Mouse (Mus musculus) heart, embryonic 16.5 days (tissue): ENCODE measurements around the gene Agrp. TPM values are rescaled to one million over a fixed set of nuclear protein-coding genes. Genes with fewer than 3 reads are reported as not detected.

Experiments used
- ATAC-seq: fragments of 200-750 bp; cut with Nextera tagmentation; replicated peaks from 2 replicates; pipeline ENCODE4 v1.8.0; 2017; ENCODE audit warnings: moderate number of reproducible peaks; ENCODE audit not compliant: insufficient read depth, low FRiP score; ENCODE audit errors: extremely low read depth
- H3K27ac ChIP-seq: fragments of 300-500 bp; sonication (generic); 2 replicates; pipeline ENCODE4 v1.5.1; 2014; ENCODE audit warnings: mild to moderate bottlenecking, low read length, control low read depth, moderate library complexity
- H3K27me3 ChIP-seq: fragments of 300-500 bp; sonication (generic); 2 replicates; pipeline ENCODE4 v1.6.1; 2014; ENCODE audit warnings: low read length, mixed read lengths; ENCODE audit not compliant: control insufficient read depth, insufficient read depth
- H3K36me3 ChIP-seq: fragments of 300-500 bp; sonication (generic); 2 replicates; pipeline ENCODE4 v1.6.1; 2014; ENCODE audit not compliant: control insufficient read depth, insufficient read depth
- H3K4me1 ChIP-seq: fragments of 300-500 bp; sonication (generic); 2 replicates; pipeline ENCODE4 v1.6.1; 2014; ENCODE audit warnings: low read length, mixed read lengths; ENCODE audit not compliant: control insufficient read depth, insufficient read depth
- H3K4me2 ChIP-seq: fragments of 300-500 bp; sonication (generic); 2 replicates; pipeline ENCODE4 v1.6.1; 2014; ENCODE audit warnings: low read depth, mild to moderate bottlenecking, control low read depth, low read length
- H3K4me3 ChIP-seq: fragments of 300-500 bp; sonication (generic); 2 replicates; pipeline ENCODE4 v1.5.1; 2014; ENCODE audit warnings: mild to moderate bottlenecking, control low read depth, low read length
- H3K9ac ChIP-seq: fragments of 300-500 bp; sonication (generic); 2 replicates; pipeline ENCODE4 v1.6.1; 2014; ENCODE audit warnings: low read length, control low read depth
- H3K9me3 ChIP-seq: fragments of 300-500 bp; sonication (generic); replicated peaks from 2 replicates; pipeline ENCODE4 v1.6.1; 2016; ENCODE audit warnings: low read length; ENCODE audit not compliant: control insufficient read depth
- WGBS: fragments of 180-500 bp; shearing (Covaris S2); extraction: QIAGEN DNeasy Blood & Tissue Kit; methylation state at CpG from one replicate; pipeline ENCODE4 v1.1.7; 2014; 5-methylcytosine and 5-hydroxymethylcytosine counted together
- polyA plus RNA-seq: library from polyadenylated mRNA; unstranded; fragments of >200 nt; fragmentation: Nextera tagmentation; extraction: Ambion mirVana; gene quantifications from 2 replicates; pipeline ENCODE4 v1.2.1, GENCODE M21; 2015

Gene Agrp
- polyA plus RNA-seq, 1 experiment from 2014 or later = not detected

DNA sequence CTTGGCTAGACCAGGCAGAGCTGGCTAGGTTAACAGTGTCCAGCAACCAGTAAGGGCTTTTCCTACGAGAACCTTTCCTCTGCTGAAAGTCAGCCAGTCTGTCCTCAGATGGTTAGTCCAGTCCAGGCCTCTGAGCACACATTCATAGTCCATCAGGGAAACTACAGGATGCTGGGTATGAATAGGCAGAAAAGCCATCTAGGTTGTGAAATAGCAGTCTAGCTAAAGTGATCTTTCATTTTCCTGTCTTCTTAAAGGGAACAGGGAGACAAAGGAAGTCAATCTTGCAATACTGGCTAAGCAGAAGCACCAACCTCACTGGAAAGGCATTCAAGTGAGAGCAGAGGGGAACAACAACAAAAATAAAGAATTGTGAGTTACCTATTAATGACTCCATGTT, 84.4 kb downstream of the Agrp start:
- WGBS = 72% methylated on average over 1 of the region's 1 CpGs
- Histone ChIP-seq H3K36me3 (no peaks in the 10 kb centered on the region), H3K4me1 (no peaks in the 10 kb centered on the region; the same call in 1 of the 2 replicates), H3K9ac (no peak overlapping the region), H3K27me3 (no peaks in the 10 kb centered on the region), H3K4me2 (no peak overlapping the region), H3K27ac (no peak overlapping the region), H3K4me3 (no peak overlapping the region), H3K9me3 (no peaks in the 10 kb centered on the region)
- no peak for ATAC-seq

DNA sequence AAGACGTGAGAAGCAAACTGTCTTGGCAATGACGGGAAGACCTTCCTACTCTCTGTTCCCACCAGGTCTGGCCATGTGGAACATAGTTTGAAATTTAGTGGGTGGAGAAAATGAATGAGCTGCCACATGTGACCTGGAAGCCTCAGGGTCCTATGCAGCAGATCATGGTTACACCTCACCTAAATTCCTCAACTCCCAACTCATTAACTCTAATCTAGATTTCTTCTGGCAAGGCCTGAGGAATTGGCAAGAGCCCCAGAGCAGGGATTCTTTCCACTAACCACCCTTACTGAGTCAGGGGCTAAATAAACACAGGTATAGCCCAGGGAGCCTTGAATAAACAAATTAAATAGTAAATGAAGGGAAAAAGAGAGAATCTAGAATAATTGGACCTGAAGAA, 85.2 kb downstream of the Agrp start:
- Histone ChIP-seq H3K9ac (no peak overlapping the region), H3K27me3 (no peaks in the 10 kb centered on the region), H3K27ac (no peak overlapping the region), H3K4me2 (no peak overlapping the region), H3K4me3 (no peak overlapping the region), H3K4me1 (no peaks in the 10 kb centered on the region; the same call in 1 of the 2 replicates), H3K36me3 (no peaks in the 10 kb centered on the region), H3K9me3 (no peaks in the 10 kb centered on the region)
- no peak for ATAC-seq
- 90% methylated on average over 2 of the region's 2 CpGs for WGBS

DNA sequence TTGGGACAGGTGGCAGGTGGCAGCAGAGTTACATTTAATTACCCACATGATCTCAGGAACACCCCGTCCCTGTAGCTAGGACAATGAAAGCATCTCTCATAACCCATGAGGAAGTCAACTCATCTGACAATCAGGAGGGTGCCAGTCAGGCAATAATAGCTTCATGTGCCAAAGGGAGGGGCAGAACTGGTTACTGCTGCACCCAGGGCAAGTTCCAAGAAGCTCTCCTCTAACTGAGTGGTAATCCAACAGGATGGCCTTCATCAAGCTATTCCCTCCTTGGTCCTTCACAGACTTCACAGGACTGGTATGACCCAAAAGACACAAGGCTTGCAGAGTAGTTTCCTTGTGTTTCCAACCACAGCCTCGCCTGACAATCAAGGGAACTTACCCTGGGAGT, 87.1 kb downstream of the Agrp start:
- Histone ChIP-seq H3K36me3 (no peaks in the 10 kb centered on the region), H3K4me3 (no peak overlapping the region), H3K4me2 (no peak overlapping the region), H3K27me3 (no peaks in the 10 kb centered on the region), H3K9ac (no peak overlapping the region), H3K4me1 (peaks cover 15% of the 10 kb centered on the region), H3K9me3 (no peaks in the 10 kb centered on the region), H3K27ac (no peak overlapping the region)
- WGBS = 75% methylated on average over 2 of the region's 2 CpGs
- ATAC-seq = no peak

DNA sequence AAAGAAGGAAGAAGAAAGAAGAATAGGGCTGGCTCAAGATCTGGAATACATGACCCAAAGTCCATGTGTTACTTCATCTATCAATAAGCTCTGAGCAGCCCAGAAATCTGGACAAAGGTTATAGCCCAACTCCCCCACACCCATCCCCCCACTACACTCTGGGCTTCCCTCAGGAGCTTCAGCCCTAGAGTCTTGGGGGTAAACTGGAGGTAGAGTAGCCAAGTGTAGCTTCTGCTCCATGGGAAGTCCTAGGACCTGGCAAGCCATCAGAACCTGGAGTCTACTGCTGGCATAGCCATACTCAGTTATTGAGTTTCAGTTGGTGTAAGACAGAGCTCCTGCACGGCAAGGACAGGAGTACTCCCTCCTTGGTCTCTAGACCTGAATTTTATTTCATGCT, 87.7 kb downstream of the Agrp start:
- WGBS = 91% methylated on average over 1 of the region's 1 CpGs
- Histone ChIP-seq H3K36me3 (no peaks in the 10 kb centered on the region), H3K27me3 (no peaks in the 10 kb centered on the region), H3K4me1 (peaks cover 21% of the 10 kb centered on the region), H3K4me3 (no peak overlapping the region), H3K9me3 (no peaks in the 10 kb centered on the region), H3K4me2 (no peak overlapping the region), H3K9ac (no peak overlapping the region), H3K27ac (no peak overlapping the region)
- no peak for ATAC-seq

- peaks cover 3% of the 10 kb centered on the region; the same call in 1 of the 2 replicates for H3K36me3 ChIP-seq
- no peak overlapping the region for H3K4me2 ChIP-seq
- WGBS = 76% methylated on average over 6 of the region's 6 CpGs
- H3K27ac ChIP-seq = no peak overlapping the region
- H3K9ac ChIP-seq = no peak overlapping the region
- no peaks in the 10 kb centered on the region for H3K9me3 ChIP-seq
- no peak for ATAC-seq
- no peaks in the 10 kb centered on the region for H3K27me3 ChIP-seq
- peaks cover 31% of the 10 kb centered on the region for H3K4me1 ChIP-seq
- H3K4me3 ChIP-seq = no peak overlapping the region
Observed at GRCm38 (mm10) chr8:105546384-105547350, 90.5 kb downstream of the Agrp start.

- ATAC-seq = no peak
- H3K36me3 ChIP-seq = peaks cover 4% of the 10 kb centered on the region; the same call in 1 of the 2 replicates
- no peak overlapping the region for H3K4me2 ChIP-seq
- H3K27me3 ChIP-seq = no peaks in the 10 kb centered on the region
- peak overlapping the region; percentile 47 for H3K27ac ChIP-seq
- H3K9me3 ChIP-seq = no peaks in the 10 kb centered on the region
- no peak overlapping the region; the same call in 1 of the 2 replicates for H3K9ac ChIP-seq
- peaks cover 31% of the 10 kb centered on the region for H3K4me1 ChIP-seq
- 62% methylated on average over 3 of the region's 3 CpGs for WGBS
- no peak overlapping the region for H3K4me3 ChIP-seq
Observed at GRCm38 (mm10) chr8:105545249-105545648, 91.9 kb downstream of the Agrp start.

DNA sequence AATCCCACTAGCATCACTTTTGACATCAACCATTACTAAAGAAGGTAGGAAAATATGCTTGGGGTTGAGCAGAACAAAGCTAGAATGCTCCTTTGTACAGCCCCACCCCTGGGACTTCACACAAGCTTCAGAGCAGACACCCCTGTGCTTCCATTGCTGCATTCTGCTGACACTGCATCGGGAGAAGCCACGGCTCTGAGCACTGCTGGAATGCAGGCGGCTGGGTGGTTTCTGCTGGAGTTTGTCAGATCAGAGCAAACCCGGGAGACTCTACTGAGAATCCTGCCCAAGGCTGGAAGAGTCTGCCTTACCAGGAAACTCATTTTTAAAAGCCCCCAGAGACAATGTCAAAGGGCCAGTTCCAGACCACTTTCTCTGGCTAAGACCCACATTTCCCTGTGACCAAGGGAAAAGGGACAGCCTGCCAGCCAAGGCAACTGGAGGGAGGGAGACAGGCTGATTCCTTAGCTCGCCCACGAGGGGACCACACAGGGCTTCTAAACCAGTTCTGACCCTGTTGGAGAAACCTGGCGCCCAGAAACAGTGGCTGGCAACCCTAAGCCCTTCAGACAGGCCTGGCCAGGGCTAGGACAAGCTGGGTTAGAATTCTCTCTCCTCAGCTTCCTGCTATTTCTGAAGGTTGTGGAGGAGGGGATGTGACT, 92.5 kb downstream of the Agrp start:
- Histone ChIP-seq H3K36me3 (peaks cover 4% of the 10 kb centered on the region; the same call in 1 of the 2 replicates), H3K9me3 (no peaks in the 10 kb centered on the region), H3K4me3 (no peak overlapping the region), H3K27me3 (no peaks in the 10 kb centered on the region), H3K27ac (peak overlapping the region; percentile 47), H3K9ac (peak overlapping the region; percentile 34), H3K4me2 (no peak overlapping the region), H3K4me1 (peaks cover 31% of the 10 kb centered on the region)
- 34% methylated on average over 7 of the region's 7 CpGs for WGBS
- 0 out of 2 replicates have a peak, but pooled peaks have one; percentile 38 for ATAC-seq

DNA sequence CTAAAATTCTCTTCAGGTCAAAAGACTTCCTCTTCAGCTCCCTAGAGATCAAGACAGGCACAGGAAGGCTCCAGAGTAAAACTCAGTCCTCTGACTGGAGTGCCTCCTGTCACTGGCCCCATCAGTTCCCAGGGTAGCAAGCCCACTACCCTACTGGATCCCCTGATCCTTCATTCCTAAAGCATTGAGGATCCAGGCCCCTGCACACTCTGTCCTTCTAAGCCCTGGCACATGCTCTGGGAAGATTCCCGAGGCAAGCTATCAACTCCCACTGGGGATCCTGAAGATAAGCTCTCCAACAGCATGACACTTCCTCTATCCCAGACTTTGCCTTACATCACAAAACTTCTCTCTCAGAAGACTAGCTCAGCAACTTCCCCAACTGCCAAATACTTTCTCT, 93.5 kb downstream of the Agrp start:
- Histone ChIP-seq H3K4me1 (peaks cover 31% of the 10 kb centered on the region), H3K4me2 (no peak overlapping the region), H3K9me3 (no peaks in the 10 kb centered on the region), H3K27ac (peak overlapping the region; percentile 47), H3K27me3 (no peaks in the 10 kb centered on the region), H3K36me3 (peaks cover 10% of the 10 kb centered on the region), H3K4me3 (no peak overlapping the region), H3K9ac (no peak overlapping the region; the same call in 1 of the 2 replicates)
- 28% methylated on average over 1 of the region's 1 CpGs for WGBS
- 0 out of 2 replicates have a peak, but pooled peaks have one; percentile 26 for ATAC-seq

- Histone ChIP-seq H3K4me2 (no peak overlapping the region), H3K36me3 (peaks cover 19% of the 10 kb centered on the region), H3K27ac (no peak overlapping the region), H3K9me3 (no peaks in the 10 kb centered on the region), H3K9ac (no peak overlapping the region), H3K4me1 (peaks cover 31% of the 10 kb centered on the region), H3K4me3 (no peak overlapping the region), H3K27me3 (no peaks in the 10 kb centered on the region)
- ATAC-seq = no peak
- WGBS = 85% methylated on average over 2 of the region's 2 CpGs
Observed at GRCm38 (mm10) chr8:105542808-105543207, 94.4 kb downstream of the Agrp start.
